Comparison of ENCODE assay signal across 29 mouse cellular contexts in the genomic region with DNA sequence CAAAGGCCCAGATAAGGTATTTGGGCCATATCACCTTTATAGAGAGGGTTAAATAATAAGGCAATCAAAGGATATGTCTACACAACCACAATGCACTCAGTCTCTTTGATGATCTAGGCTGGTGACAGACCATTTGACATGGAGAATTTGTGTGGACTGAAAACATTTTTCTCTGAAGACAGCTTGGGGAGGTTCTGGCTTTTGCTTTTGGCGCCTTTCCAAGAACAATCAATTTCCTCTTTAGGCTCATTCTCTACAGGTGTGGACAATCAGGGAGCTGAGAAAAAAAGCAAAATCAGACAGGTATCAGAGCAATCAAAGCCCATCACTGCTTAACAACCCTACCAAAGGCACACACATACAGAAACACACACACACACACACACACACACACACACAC.
A peak's percentile ranks its signal among the peaks of the same experiment; 100 is the strongest.
DNase-seq lines count a peak whose midpoint lies in the region; ATAC-seq and TF ChIP-seq lines count a peak whose summit lies in the region.
"Had no signal": no experiment of that assay in that cellular context is flagged by ENCODE, and none has a peak within 500 bp of the region (broad histone marks: within the 10 kb centered on the region; RNA-seq: fewer than 3 reads in every experiment).

No protein-coding gene starts in this region.

- H3K4me2 ChIP-seq in embryonic facial prominence, embryonic 14.5 days (ENCODE audit: low read depth, low read length), result no peak overlapping the region
- no peak overlapping the region for H3K4me2 ChIP-seq in kidney, postnatal 0 days (ENCODE audit: low read length)
- no peak overlapping the region for H3K4me2 ChIP-seq in kidney, embryonic 15.5 days
- no peak overlapping the region for H3K4me2 ChIP-seq in intestine, embryonic 16.5 days (ENCODE audit: low read depth, low read length)
- H3K4me2 ChIP-seq: embryonic facial prominence, embryonic 15.5 days; forebrain, embryonic 12.5 days; heart, embryonic 12.5 days; hindbrain, embryonic 15.5 days; limb, embryonic 12.5 days; liver, embryonic 12.5 days; neural tube, embryonic 12.5 days had no signal

- no peak overlapping the region for H3K9ac ChIP-seq in embryonic facial prominence, embryonic 14.5 days (ENCODE audit: low read depth, low read length)
- H3K9ac ChIP-seq in kidney, postnatal 0 days (ENCODE audit: low read depth, low read length), result no peak overlapping the region
- H3K9ac ChIP-seq in kidney, embryonic 15.5 days, result no peak overlapping the region
- no peak overlapping the region for H3K9ac ChIP-seq in intestine, embryonic 16.5 days (ENCODE audit: low read depth, low read length)
- H3K9ac ChIP-seq: embryonic facial prominence, embryonic 15.5 days; forebrain, embryonic 12.5 days; heart, embryonic 12.5 days; hindbrain, embryonic 15.5 days; limb, embryonic 12.5 days; liver, embryonic 12.5 days; liver, postnatal 0 days; neural tube, embryonic 12.5 days had no signal

- no peaks in the 10 kb centered on the region for H3K27me3 ChIP-seq in embryonic facial prominence, embryonic 14.5 days (replicated peaks; ENCODE audit: control insufficient read depth, insufficient read depth, low read length)
- H3K27me3 ChIP-seq in embryonic facial prominence, embryonic 10.5 days (replicated peaks; ENCODE audit: low read depth, poor library complexity, severe bottlenecking), result no peaks in the 10 kb centered on the region
- no peaks in the 10 kb centered on the region for H3K27me3 ChIP-seq in kidney, postnatal 0 days (ENCODE audit: insufficient read depth, low read length)
- H3K27me3 ChIP-seq in kidney, embryonic 15.5 days, result no peaks in the 10 kb centered on the region
- H3K27me3 ChIP-seq in intestine, embryonic 16.5 days (replicated peaks; ENCODE audit: control insufficient read depth, insufficient read depth, low read length), result no peaks in the 10 kb centered on the region
- H3K27me3 ChIP-seq: embryonic facial prominence, embryonic 15.5 days; forebrain, embryonic 12.5 days; heart, embryonic 12.5 days; hindbrain, embryonic 15.5 days; limb, embryonic 12.5 days; liver, embryonic 12.5 days; neural tube, embryonic 12.5 days had no signal

- H3K9me3 ChIP-seq in embryonic facial prominence, embryonic 14.5 days (ENCODE audit: control insufficient read depth, low read length), result no peaks in the 10 kb centered on the region
- no peaks in the 10 kb centered on the region for H3K9me3 ChIP-seq in embryonic facial prominence, embryonic 10.5 days
- no peaks in the 10 kb centered on the region for H3K9me3 ChIP-seq in kidney, postnatal 0 days (replicated peaks; ENCODE audit: low read length)
- H3K9me3 ChIP-seq in kidney, embryonic 15.5 days (replicated peaks), result no peaks in the 10 kb centered on the region
- H3K9me3 ChIP-seq in intestine, embryonic 16.5 days (ENCODE audit: control insufficient read depth, low read length), result no peaks in the 10 kb centered on the region
- H3K9me3 ChIP-seq: embryonic facial prominence, embryonic 15.5 days; forebrain, embryonic 12.5 days; heart, embryonic 12.5 days; hindbrain, embryonic 15.5 days; limb, embryonic 12.5 days; liver, embryonic 12.5 days; neural tube, embryonic 12.5 days had no signal

- H3K4me3 ChIP-seq in embryonic facial prominence, embryonic 14.5 days (ENCODE audit: low read depth, low read length), result no peak overlapping the region
- H3K4me3 ChIP-seq in embryonic facial prominence, embryonic 10.5 days, result no peak overlapping the region
- H3K4me3 ChIP-seq in kidney, postnatal 0 days (replicated peaks; ENCODE audit: low read depth, low read length), result no peak overlapping the region
- no peak overlapping the region for H3K4me3 ChIP-seq in kidney, embryonic 15.5 days (replicated peaks)
- H3K4me3 ChIP-seq in intestine, embryonic 16.5 days (ENCODE audit: low read length), result no peak overlapping the region
- H3K4me3 ChIP-seq: embryonic facial prominence, embryonic 15.5 days; forebrain, embryonic 12.5 days; gastrocnemius, adult 2 months; heart, embryonic 12.5 days; hindbrain, embryonic 15.5 days; layer of hippocampus, adult 2 months; left cerebral cortex, adult 2 months; limb, embryonic 12.5 days; liver, embryonic 12.5 days; myocyte; neural tube, embryonic 12.5 days had no signal

- TF ChIP-seq CTCF in kidney, postnatal 0 days (IDR thresholded peaks at IDR 0.05; ENCODE audit: low read depth), result no peak

- no peak overlapping the region for H3K27ac ChIP-seq in embryonic facial prominence, embryonic 14.5 days (replicated peaks; ENCODE audit: low read depth, low read length)
- H3K27ac ChIP-seq in embryonic facial prominence, embryonic 10.5 days (replicated peaks), result no peak overlapping the region
- H3K27ac ChIP-seq in kidney, postnatal 0 days, result no peak overlapping the region
- no peak overlapping the region for H3K27ac ChIP-seq in kidney, embryonic 15.5 days
- H3K27ac ChIP-seq in intestine, embryonic 16.5 days (ENCODE audit: low read length), result no peak overlapping the region
- H3K27ac ChIP-seq: embryonic facial prominence, embryonic 15.5 days; forebrain, embryonic 12.5 days; gastrocnemius, adult 2 months; hindbrain, embryonic 15.5 days; layer of hippocampus, adult 2 months; left cerebral cortex, adult 2 months; limb, embryonic 12.5 days; liver, embryonic 12.5 days; neural tube, embryonic 12.5 days had no signal

- peak; percentile 43 for DNase-seq in embryonic facial prominence, embryonic 14.5 days (ENCODE audit: low spot score)
- DNase-seq in embryonic facial prominence, embryonic 10.5 days (ENCODE audit: low spot score), result no peak
- DNase-seq in kidney, postnatal 0 days (ENCODE audit: low spot score), result peak; percentile 14
- peak; percentile 63 for DNase-seq in brain, adult 2 months (ENCODE audit: low read depth, low spot score)
- DNase-seq: adrenal gland, postnatal 14 days; gastrocnemius, adult 2 months; gastrocnemius, postnatal 36 days; heart, adult 18-20 months; kidney, adult 9 months; kidney, postnatal 25 days; liver, postnatal 0 days; lung, postnatal 4 days; thymus, postnatal 4 days had no signal

- 0 out of 2 replicates have a peak, but pooled peaks have one; percentile 41 for ATAC-seq in embryonic facial prominence, embryonic 14.5 days (ENCODE audit: low read depth)
- ATAC-seq in kidney, postnatal 0 days (replicated peaks; ENCODE audit: low FRiP score, low read depth), result no peak
- no peak for ATAC-seq in kidney, embryonic 15.5 days (replicated peaks; ENCODE audit: low FRiP score)
- peak; percentile 56 for ATAC-seq in intestine, embryonic 16.5 days
- ATAC-seq in megakaryocyte, adult 5-6 weeks (ENCODE audit: poor library complexity, severe bottlenecking), result no peak
- ATAC-seq: CD4-positive, CD25-positive, alpha-beta regulatory T cell, adult 4 months; liver, embryonic 12.5 days; liver, postnatal 0 days; lung, postnatal 0 days; midbrain, embryonic 16.5 days had no signal

- no peaks in the 10 kb centered on the region for H3K36me3 ChIP-seq in embryonic facial prominence, embryonic 14.5 days (ENCODE audit: control insufficient read depth, insufficient read depth, low read length)
- H3K36me3 ChIP-seq in embryonic facial prominence, embryonic 10.5 days (replicated peaks), result no peaks in the 10 kb centered on the region
- H3K36me3 ChIP-seq in kidney, postnatal 0 days (ENCODE audit: insufficient read depth, low read length), result no peaks in the 10 kb centered on the region
- no peaks in the 10 kb centered on the region for H3K36me3 ChIP-seq in kidney, embryonic 15.5 days
- H3K36me3 ChIP-seq in intestine, embryonic 16.5 days (ENCODE audit: control insufficient read depth, insufficient read depth, low read length), result no peaks in the 10 kb centered on the region
- H3K36me3 ChIP-seq: embryonic facial prominence, embryonic 15.5 days; forebrain, embryonic 12.5 days; heart, embryonic 12.5 days; hindbrain, embryonic 15.5 days; limb, embryonic 12.5 days; liver, embryonic 12.5 days; neural tube, embryonic 12.5 days had no signal

- WGBS in embryonic facial prominence, embryonic 14.5 days, result 67% methylated on average over 1 of the region's 1 CpGs
- WGBS in embryonic facial prominence, embryonic 10.5 days, result 84% methylated on average over 1 of the region's 1 CpGs
- 38% methylated on average over 1 of the region's 1 CpGs for WGBS in kidney, postnatal 0 days
- 41% methylated on average over 1 of the region's 1 CpGs for WGBS in kidney, embryonic 15.5 days
- WGBS in intestine, embryonic 16.5 days, result 42% methylated on average over 1 of the region's 1 CpGs

- H3K4me1 ChIP-seq in embryonic facial prominence, embryonic 14.5 days (ENCODE audit: control insufficient read depth, insufficient read depth, low read length), result no peaks in the 10 kb centered on the region
- no peaks in the 10 kb centered on the region for H3K4me1 ChIP-seq in embryonic facial prominence, embryonic 10.5 days
- H3K4me1 ChIP-seq in kidney, postnatal 0 days (replicated peaks; ENCODE audit: insufficient read depth, low read length), result no peaks in the 10 kb centered on the region
- 0 out of 2 replicates have a peak, but pooled peaks cover 2% of the 10 kb centered on the region for H3K4me1 ChIP-seq in kidney, embryonic 15.5 days
- H3K4me1 ChIP-seq in intestine, embryonic 16.5 days (ENCODE audit: control insufficient read depth, insufficient read depth, low read length), result no peaks in the 10 kb centered on the region
- H3K4me1 ChIP-seq: embryonic facial prominence, embryonic 15.5 days; forebrain, embryonic 12.5 days; heart, embryonic 12.5 days; liver, embryonic 12.5 days had no signal

Comparison
In these comparisons a context has a peak if more than half of its experiments do, and no peak if none do; other contexts are left out.
1. ATAC-seq: peak in embryonic facial prominence, embryonic 14.5 days (single experiment) and intestine, embryonic 16.5 days (single experiment); none in kidney, postnatal 0 days (single experiment), kidney, embryonic 15.5 days (single experiment) and megakaryocyte, adult 5-6 weeks (single experiment).